Mouse (Mus musculus) lung, adult 2 months (tissue): Measurements from ENCODE around the gene Krt32.

Source experiments
- CTCF ChIP-seq: fragments of 200-500 bp; IDR thresholded peaks from 2 replicates; pipeline ENCODE4 v1.5.1; 2011; ENCODE audit warnings: mild to moderate bottlenecking, low read length, control low read depth; ENCODE audit not compliant: insufficient read depth
- POLR2A ChIP-seq: fragments of 200-500 bp; IDR thresholded peaks from 2 replicates; pipeline ENCODE4 v1.6.1; 2011; ENCODE audit warnings: low read depth, mild to moderate bottlenecking, control low read depth, low read length, borderline replicate concordance; ENCODE audit errors: extremely low read depth

- TF ChIP-seq CTCF: no peak
- TF ChIP-seq POLR2A: no peak
Measured at GRCm38 (mm10) chr11:100055686-100056655, 32.1 kb downstream of the Krt32 start.
